In genomic region chr8:105706426-105706825, GRCm38 (mm10) we compare ENCODE assay signal across 9 mouse cellular contexts. TPM values are rescaled to one million over a fixed set of nuclear protein-coding genes. Genes with fewer than 3 reads are reported as not detected.
A peak's percentile ranks its signal among the peaks of the same experiment; 100 is the strongest.
DNase-seq lines count a peak whose midpoint lies in the region; ATAC-seq and TF ChIP-seq lines count a peak whose summit lies in the region.
"Had no signal": no experiment of that assay in that cellular context is flagged by ENCODE, and none has a peak within 500 bp of the region (broad histone marks: within the 10 kb centered on the region; RNA-seq: fewer than 3 reads in every experiment).

No protein-coding gene starts in this region.

- DNase-seq in cerebellum, adult 9-10 months = peak; percentile 63
- DNase-seq in cerebellum, postnatal 4 days (ENCODE audit: low spot score in 2 of 2) = no peak
- no peak for DNase-seq in liver
- no peak for DNase-seq in thymus, adult 2 months
- no peak for DNase-seq in spleen, postnatal 14 days (ENCODE audit: low spot score in 2 of 2)

- 75% methylated on average over 12 of the region's 12 CpGs for WGBS in liver, embryonic 12.5 days (ENCODE audit: insufficient replicate concordance)
- WGBS in forebrain, embryonic 13.5 days = 73% methylated on average over 12 of the region's 12 CpGs
- 71% methylated on average over 12 of the region's 12 CpGs for WGBS in liver, embryonic 15.5 days (ENCODE audit: insufficient replicate concordance)
- 96% methylated on average over 12 of the region's 12 CpGs for WGBS in thymus, adult 2 months

- ATAC-seq in liver, embryonic 12.5 days = no peak
- ATAC-seq in forebrain, embryonic 13.5 days = no peak
- ATAC-seq in liver, embryonic 15.5 days (ENCODE audit: insufficient read depth) = no peak
- ATAC-seq: inflammation-experienced regulatory T-cells, adult 6 months had no signal

- TF ChIP-seq POLR2A in thymus, adult 2 months (IDR thresholded peaks at IDR 0.05; ENCODE audit: control insufficient read depth, extremely low read depth, insufficient read depth, low read length, poor library complexity) = no peak

- no peaks in the 10 kb centered on the region for H3K9me3 ChIP-seq in liver, embryonic 12.5 days (replicated peaks)
- H3K9me3 ChIP-seq in forebrain, embryonic 13.5 days (replicated peaks) = no peaks in the 10 kb centered on the region
- no peaks in the 10 kb centered on the region for H3K9me3 ChIP-seq in liver, embryonic 15.5 days (replicated peaks)

- no peak overlapping the region; the same call in 1 of the 2 replicates for H3K27ac ChIP-seq in liver, embryonic 12.5 days
- H3K27ac ChIP-seq in forebrain, embryonic 13.5 days = no peak overlapping the region
- no peak overlapping the region for H3K27ac ChIP-seq in liver, embryonic 15.5 days (replicated peaks)
- no peak overlapping the region for H3K27ac ChIP-seq in thymus, adult 2 months (ENCODE audit: control insufficient read depth, insufficient read depth, low read length)

- H3K4me2 ChIP-seq in liver, embryonic 12.5 days = peak overlapping the region; percentile 92
- peak overlapping the region; percentile 95 for H3K4me2 ChIP-seq in forebrain, embryonic 13.5 days
- H3K4me2 ChIP-seq in liver, embryonic 15.5 days = peak overlapping the region; percentile 97; the same call in 1 of the 2 replicates

- no peak overlapping the region for H3K9ac ChIP-seq in liver, embryonic 12.5 days
- 0 out of 2 replicates have a peak overlapping the region, but pooled peaks have one; percentile 17 for H3K9ac ChIP-seq in forebrain, embryonic 13.5 days
- H3K9ac ChIP-seq in liver, embryonic 15.5 days = no peak overlapping the region

- peaks cover 37% of the 10 kb centered on the region for H3K4me1 ChIP-seq in liver, embryonic 12.5 days
- H3K4me1 ChIP-seq in forebrain, embryonic 13.5 days = peaks cover 29% of the 10 kb centered on the region
- peaks cover 36% of the 10 kb centered on the region for H3K4me1 ChIP-seq in liver, embryonic 15.5 days (replicated peaks)
- peaks cover 16% of the 10 kb centered on the region for H3K4me1 ChIP-seq in thymus, adult 2 months (replicated peaks; ENCODE audit: control insufficient read depth, insufficient read depth, low read length)

- no peak overlapping the region for H3K4me3 ChIP-seq in liver, embryonic 12.5 days
- H3K4me3 ChIP-seq in forebrain, embryonic 13.5 days = peak overlapping the region; percentile 70
- no peak overlapping the region for H3K4me3 ChIP-seq in liver, embryonic 15.5 days (replicated peaks)
- H3K4me3 ChIP-seq in thymus, adult 2 months (ENCODE audit: control insufficient read depth, insufficient read depth, low read length) = no peak overlapping the region

- TF ChIP-seq CTCF in thymus, adult 2 months (IDR thresholded peaks at IDR 0.05; ENCODE audit: borderline replicate concordance, control insufficient read depth, extremely low read depth, insufficient read depth, low read length, poor library complexity) = no peak

- peaks cover 23% of the 10 kb centered on the region for H3K36me3 ChIP-seq in liver, embryonic 12.5 days
- peaks cover 25% of the 10 kb centered on the region for H3K36me3 ChIP-seq in forebrain, embryonic 13.5 days (ENCODE audit: poor library complexity, severe bottlenecking)
- H3K36me3 ChIP-seq in liver, embryonic 15.5 days (replicated peaks) = 0 out of 2 replicates have a peak, but pooled peaks cover 16% of the 10 kb centered on the region
- H3K36me3 ChIP-seq in thymus, adult 2 months (ENCODE audit: control insufficient read depth, insufficient read depth, low read length) = no peaks in the 10 kb centered on the region; the same call in 1 of the 2 replicates

- H3K27me3 ChIP-seq in liver, embryonic 12.5 days (replicated peaks) = no peaks in the 10 kb centered on the region
- H3K27me3 ChIP-seq in forebrain, embryonic 13.5 days = no peaks in the 10 kb centered on the region
- H3K27me3 ChIP-seq in liver, embryonic 15.5 days = no peaks in the 10 kb centered on the region
- H3K27me3 ChIP-seq in thymus, adult 2 months (ENCODE audit: control insufficient read depth, insufficient read depth, low read length) = no peaks in the 10 kb centered on the region

RNA-seq across cellular contexts. Expression of gene 4933405L10Rik, which starts 1.0 kb away (rescaled TPM):
- polyA plus RNA-seq in liver, embryonic 12.5 days (2016; fragmentation: Nextera tagmentation; extraction: Ambion mirVana) = 0.23 TPM in 1 of 2 replicates, not detected in the other
- polyA plus RNA-seq in forebrain, embryonic 13.5 days (2015; fragmentation: Nextera tagmentation; extraction: Ambion mirVana) = 0.19 TPM in 1 of 2 replicates, not detected in the other
- not detected in 2 replicates for polyA plus RNA-seq in liver, embryonic 15.5 days (2015; fragmentation: Nextera tagmentation; extraction: Ambion mirVana)
- polyA plus RNA-seq in thymus, adult 2 months (2012; rRNA removed) = not detected in 2 replicates
- polyA plus RNA-seq: inflammation-experienced regulatory T-cells, adult 6 months had no signal

RNA-seq across cellular contexts. Expression of gene Enkd1, which starts 1.6 kb away (rescaled TPM):
- polyA plus RNA-seq in liver, embryonic 12.5 days (2016; fragmentation: Nextera tagmentation; extraction: Ambion mirVana) = 11.2 and 12.4 TPM in 2 replicates
- polyA plus RNA-seq in forebrain, embryonic 13.5 days (2015; fragmentation: Nextera tagmentation; extraction: Ambion mirVana) = 27.4 and 29.5 TPM in 2 replicates
- 4.4 and 5.2 TPM in 2 replicates for polyA plus RNA-seq in liver, embryonic 15.5 days (2015; fragmentation: Nextera tagmentation; extraction: Ambion mirVana)
- 46.7 and 53.9 TPM in 2 replicates for polyA plus RNA-seq in thymus, adult 2 months (2012; rRNA removed)

RNA-seq across cellular contexts. Expression of gene Pard6a, which starts 5.5 kb away (rescaled TPM):
- 9.2 and 10.8 TPM in 2 replicates for polyA plus RNA-seq in liver, embryonic 12.5 days (2016; fragmentation: Nextera tagmentation; extraction: Ambion mirVana)
- polyA plus RNA-seq in forebrain, embryonic 13.5 days (2015; fragmentation: Nextera tagmentation; extraction: Ambion mirVana) = 42.1 and 43.6 TPM in 2 replicates
- polyA plus RNA-seq in liver, embryonic 15.5 days (2015; fragmentation: Nextera tagmentation; extraction: Ambion mirVana) = 6.1 and 6.3 TPM in 2 replicates
- polyA plus RNA-seq in thymus, adult 2 months (2012; rRNA removed) = 29.7 and 30.7 TPM in 2 replicates

RNA-seq across cellular contexts. Expression of gene Acd, which starts 5.5 kb away (rescaled TPM):
- 32.3 and 34.1 TPM in 2 replicates for polyA plus RNA-seq in liver, embryonic 12.5 days (2016; fragmentation: Nextera tagmentation; extraction: Ambion mirVana)
- 98.3 and 99.2 TPM in 2 replicates for polyA plus RNA-seq in forebrain, embryonic 13.5 days (2015; fragmentation: Nextera tagmentation; extraction: Ambion mirVana)
- 22.4 and 23.6 TPM in 2 replicates for polyA plus RNA-seq in liver, embryonic 15.5 days (2015; fragmentation: Nextera tagmentation; extraction: Ambion mirVana)
- 118 and 122 TPM in 2 replicates for polyA plus RNA-seq in thymus, adult 2 months (2012; rRNA removed)

RNA-seq across cellular contexts. Expression of gene Carmil2, which starts 20.4 kb away (rescaled TPM):
- polyA plus RNA-seq in liver, embryonic 12.5 days (2016; fragmentation: Nextera tagmentation; extraction: Ambion mirVana) = 0.86 TPM in 2 replicates
- polyA plus RNA-seq in forebrain, embryonic 13.5 days (2015; fragmentation: Nextera tagmentation; extraction: Ambion mirVana) = 5.9 and 6.4 TPM in 2 replicates
- polyA plus RNA-seq in liver, embryonic 15.5 days (2015; fragmentation: Nextera tagmentation; extraction: Ambion mirVana) = 0.35 and 0.74 TPM in 2 replicates
- polyA plus RNA-seq in thymus, adult 2 months (2012; rRNA removed) = 408 and 419 TPM in 2 replicates
